Mouse (Mus musculus): ENCODE data around the gene Ctnnb1. TPM values are rescaled to one million over a fixed set of nuclear protein-coding genes. Genes with fewer than 3 reads are reported as not detected.

Ctnnb1 gene
- total and polyA plus RNA-seq, 3 experiments: 197 to 383 (median 290) TPM

- no peak for TF ChIP-seq E2F4 (IDR thresholded peaks at IDR 0.05; ENCODE audit: insufficient replicate concordance, low read depth, low read length)
- no peak for TF ChIP-seq PAX5 (IDR thresholded peaks at IDR 0.05; ENCODE audit: low read length)
- TF ChIP-seq RCOR1 (conservative IDR thresholded peaks at IDR 0.05; ENCODE audit: low read depth, low read length): no peak
- no peak for TF ChIP-seq IRF4 (IDR thresholded peaks at IDR 0.05; ENCODE audit: low read depth, low read length)
- TF ChIP-seq ZC3H11A (IDR thresholded peaks at IDR 0.05; ENCODE audit: low read depth, low read length): no peak
- no peak for TF ChIP-seq BHLHE40 (IDR thresholded peaks at IDR 0.05; ENCODE audit: low read depth, low read length)
- TF ChIP-seq ELF1 (IDR thresholded peaks at IDR 0.05; ENCODE audit: low read depth, low read length): no peak
- no peak for TF ChIP-seq CHD1 (IDR thresholded peaks at IDR 0.05; ENCODE audit: low read depth, low read length)
- TF ChIP-seq CTCF (conservative IDR thresholded peaks at IDR 0.05 in 1 of 2, IDR thresholded peaks at IDR 0.05 in 1 of 2; ENCODE audit: low read depth in 2 of 2, low read length in 2 of 2): no peak
- TF ChIP-seq KAT2A (IDR thresholded peaks at IDR 0.05; ENCODE audit: insufficient replicate concordance, low read length): no peak
- no peak for TF ChIP-seq TBP (conservative IDR thresholded peaks at IDR 0.05; ENCODE audit: low read depth, low read length)
- TF ChIP-seq NRF1 (IDR thresholded peaks at IDR 0.05; ENCODE audit: low read depth, low read length): no peak
- no peak for TF ChIP-seq MYC (IDR thresholded peaks at IDR 0.05; ENCODE audit: low read depth, low read length)
- no peak for TF ChIP-seq MAFK (IDR thresholded peaks at IDR 0.05; ENCODE audit: insufficient replicate concordance, low read length)
- no peak for TF ChIP-seq ETS1 (conservative IDR thresholded peaks at IDR 0.05; ENCODE audit: low read depth, low read length)
- TF ChIP-seq ZNF384 (IDR thresholded peaks at IDR 0.05; ENCODE audit: low read depth, low read length): no peak
- no peak for TF ChIP-seq UBTF (IDR thresholded peaks at IDR 0.05; ENCODE audit: low read depth, low read length)
- TF ChIP-seq MXI1 (IDR thresholded peaks at IDR 0.05; ENCODE audit: low read depth, low read length): no peak
- H3K9ac ChIP-seq (ENCODE audit: insufficient read depth, low read depth): no peak overlapping the region
- H3K9me3 ChIP-seq (replicated peaks; ENCODE audit: low read length): no peaks in the 10 kb centered on the region
- DNase-seq (ENCODE audit: extremely low read depth): no peak
- dilution Hi-C loops (cut with MboI; ENCODE audit: extremely low pct_ligation_motif_present, extremely low pct_unique_long_range_greater_than_20kb, low sequenced_read_pairs): no loop called here
- H3K79me2 ChIP-seq (replicated peaks; ENCODE audit: control insufficient read depth, extremely low read depth, insufficient read depth, poor library complexity, severe bottlenecking): peaks cover 32% of the 10 kb centered on the region
- H3K27me3 ChIP-seq (replicated peaks): no peaks in the 10 kb centered on the region
- no peak overlapping the region for H3K27ac ChIP-seq (ENCODE audit: insufficient read depth, low read depth)
- no peak overlapping the region for H3K4me3 ChIP-seq (replicated peaks in 1 of 3; ENCODE audit: low read depth in 2 of 3, low read length in 2 of 3, poor library complexity in 1 of 3)
- peaks cover 0 to 11% of the 10 kb centered on the region in 2 experiments; a peak in 2 of 4 replicates for H3K4me1 ChIP-seq (ENCODE audit: control insufficient read depth in 1 of 2, insufficient read depth in 2 of 2)
- no peak overlapping the region for H3K4me2 ChIP-seq (ENCODE audit: insufficient read depth, low read depth, poor library complexity, severe bottlenecking)
- in situ Hi-C loops (cut with MboI; ENCODE audit: low pct_ligation_motif_present, low pct_unique_long_range_greater_than_20kb, low sequenced_read_pairs): no loop called here
- H3K36me3 ChIP-seq (replicated peaks in 1 of 2; ENCODE audit: control insufficient read depth in 1 of 2, insufficient read depth in 1 of 2, low read length in 1 of 2): peaks cover 70 to 96% of the 10 kb centered on the region in 2 experiments
These were observed 22.9 kb downstream of the Ctnnb1 start for GRCm38 (mm10) chr9:120951947-120952346.

- in situ Hi-C loops (cut with MboI; ENCODE audit: low pct_ligation_motif_present, low pct_unique_long_range_greater_than_20kb, low sequenced_read_pairs): no loop called here
These were observed 29.0 kb downstream of the Ctnnb1 start for GRCm38 (mm10) chr9:120958051-120958450.

More at GRCm38 (mm10) chr9:120958051-120958450, 29.0 kb downstream of the Ctnnb1 start:
- DNase-seq (ENCODE audit: extremely low read depth): no peak
- no peaks in the 10 kb centered on the region for H3K79me2 ChIP-seq (replicated peaks; ENCODE audit: control insufficient read depth, extremely low read depth, insufficient read depth, poor library complexity, severe bottlenecking)
- H3K27ac ChIP-seq (ENCODE audit: insufficient read depth, low read depth): no peak overlapping the region
- dilution Hi-C loops (cut with MboI; ENCODE audit: extremely low pct_ligation_motif_present, extremely low pct_unique_long_range_greater_than_20kb, low sequenced_read_pairs): no loop called here
- H3K36me3 ChIP-seq (replicated peaks in 1 of 2; ENCODE audit: control insufficient read depth in 1 of 2, insufficient read depth in 1 of 2, low read length in 1 of 2): peaks cover 90 to 100% of the 10 kb centered on the region in 2 experiments
- no peaks in the 10 kb centered on the region for H3K9me3 ChIP-seq (replicated peaks; ENCODE audit: low read length)
- H3K4me1 ChIP-seq (ENCODE audit: control insufficient read depth in 1 of 2, insufficient read depth in 2 of 2): peaks cover 11 to 29% of the 10 kb centered on the region in 2 experiments
- no peak overlapping the region for H3K4me2 ChIP-seq (ENCODE audit: insufficient read depth, low read depth, poor library complexity, severe bottlenecking)
- TF ChIP-seq USF2 (conservative IDR thresholded peaks at IDR 0.05; ENCODE audit: low read depth, low read length): no peak
- TF ChIP-seq MAZ (IDR thresholded peaks at IDR 0.05; ENCODE audit: low read depth, low read length): no peak
- TF ChIP-seq E2F4 (IDR thresholded peaks at IDR 0.05; ENCODE audit: insufficient replicate concordance, low read depth, low read length): no peak
- TF ChIP-seq JUN (IDR thresholded peaks at IDR 0.05; ENCODE audit: insufficient read depth, low read depth, low read length): no peak
- TF ChIP-seq CHD2 (IDR thresholded peaks at IDR 0.05; ENCODE audit: low read length): no peak
- TF ChIP-seq IRF4 (IDR thresholded peaks at IDR 0.05; ENCODE audit: low read depth, low read length): no peak
- TF ChIP-seq BHLHE40 (IDR thresholded peaks at IDR 0.05; ENCODE audit: low read depth, low read length): no peak
- H3K27me3 ChIP-seq (replicated peaks): no peaks in the 10 kb centered on the region
- H3K9ac ChIP-seq (ENCODE audit: insufficient read depth, low read depth): no peak overlapping the region
- no peak overlapping the region for H3K4me3 ChIP-seq (replicated peaks in 1 of 3; ENCODE audit: low read depth in 2 of 3, low read length in 2 of 3, poor library complexity in 1 of 3)
